Mouse (Mus musculus) liver, embryonic 11.5 days (tissue): ENCODE data around the gene Pigf. TPM values are rescaled to one million over a fixed set of nuclear protein-coding genes. Genes with fewer than 3 reads are reported as not detected.

Experiments used
- ATAC-seq: fragments of 200-750 bp; cut with Nextera tagmentation; replicated peaks from 2 replicates; pipeline ENCODE4 v1.8.0; 2017; ENCODE audit warnings: moderate number of reproducible peaks, mild to moderate bottlenecking, moderate TSS enrichment, moderate library complexity; ENCODE audit not compliant: low FRiP score
- DNase-seq: peaks from one replicate; pipeline ENCODE4 v3.0.0-alpha.2; 2017; ENCODE audit warnings: low spot score
- H3K27ac ChIP-seq: fragments of 300-500 bp; sonication (generic); 2 replicates; pipeline ENCODE4 v1.5.1; 2014; ENCODE audit warnings: mild to moderate bottlenecking, low read depth, low read length, control low read depth
- H3K27me3 ChIP-seq: fragments of 300-500 bp; sonication (generic); replicated peaks from 2 replicates; pipeline ENCODE4 v1.6.1; 2014; ENCODE audit warnings: low read length, mixed read lengths; ENCODE audit not compliant: control insufficient read depth, insufficient read depth
- H3K36me3 ChIP-seq: fragments of 300-500 bp; sonication (generic); 2 replicates; pipeline ENCODE4 v1.6.1; 2014; ENCODE audit warnings: mild to moderate bottlenecking, low read length, moderate library complexity, mixed read lengths; ENCODE audit not compliant: control insufficient read depth, insufficient read depth
- H3K4me1 ChIP-seq: fragments of 300-500 bp; sonication (generic); replicated peaks from 2 replicates; pipeline ENCODE4 v1.6.1; 2014; ENCODE audit warnings: low read length, mixed read lengths; ENCODE audit not compliant: control insufficient read depth, insufficient read depth
- H3K4me2 ChIP-seq: fragments of 300-500 bp; sonication (generic); 2 replicates; pipeline ENCODE4 v1.6.1; 2014; ENCODE audit warnings: mild to moderate bottlenecking, control low read depth, moderate library complexity
- H3K4me3 ChIP-seq: fragments of 300-500 bp; sonication (generic); 2 replicates; pipeline ENCODE4 v1.5.1; 2014; ENCODE audit warnings: low read depth, low read length, control low read depth
- H3K9ac ChIP-seq: fragments of 300-500 bp; sonication (generic); 2 replicates; pipeline ENCODE4 v1.6.1; 2014; ENCODE audit warnings: low read depth, low read length, control low read depth
- H3K9me3 ChIP-seq: fragments of 300-500 bp; sonication (generic); 2 replicates; pipeline ENCODE4 v1.6.1; 2016; ENCODE audit warnings: low read length, inconsistent platforms, mixed read lengths; ENCODE audit not compliant: control insufficient read depth
- WGBS: fragments of 180-500 bp; shearing (Covaris S2); extraction: QIAGEN DNeasy Blood & Tissue Kit; methylation state at CpG from one replicate; pipeline ENCODE4 v1.1.7; 2014; 5-methylcytosine and 5-hydroxymethylcytosine counted together
- polyA plus RNA-seq: library from polyadenylated mRNA; unstranded; fragments of >200 nt; fragmentation: Nextera tagmentation; extraction: Ambion mirVana; gene quantifications from 2 replicates; pipeline ENCODE4 v1.2.1, GENCODE M21; 2014

Pigf gene
- polyA plus RNA-seq, 1 experiment from 2014 or later, result 31.3 TPM

- Histone ChIP-seq H3K4me3 (no peak overlapping the region), H3K9ac (no peak overlapping the region), H3K4me2 (no peak overlapping the region), H3K9me3 (no peaks in the 10 kb centered on the region), H3K4me1 (no peaks in the 10 kb centered on the region), H3K36me3 (no peaks in the 10 kb centered on the region), H3K27ac (no peak overlapping the region), H3K27me3 (no peaks in the 10 kb centered on the region)
- ATAC-seq (no peak), DNase-seq (no peak)
- 92% methylated on average over 3 of the region's 3 CpGs for WGBS
Observed at GRCm38 (mm10) chr17:87008950-87009349, 16.3 kb downstream of the Pigf start.

DNA sequence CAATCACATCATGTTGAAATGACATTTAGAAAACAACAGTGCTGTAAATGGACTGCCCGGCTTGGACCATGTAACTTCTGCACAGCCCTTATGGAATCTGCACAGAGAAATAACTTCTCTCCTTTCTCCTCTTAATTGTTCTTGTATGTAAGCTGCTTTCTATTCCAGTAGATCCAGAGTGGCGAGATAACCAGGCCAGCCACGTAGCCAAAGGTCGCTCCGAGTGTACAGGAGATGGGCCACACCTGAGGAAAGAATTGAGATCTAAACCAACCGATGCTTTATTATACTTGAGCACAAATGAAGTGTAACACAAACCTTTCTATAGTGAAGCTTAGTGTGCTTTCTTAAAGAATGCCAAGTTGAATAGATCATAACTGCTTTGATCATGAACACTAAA is 27.9 kb downstream of the Pigf start:
- ATAC-seq (no peak), DNase-seq (no peak)
- H3K27me3 ChIP-seq, result no peaks in the 10 kb centered on the region
- H3K4me1 ChIP-seq, result no peaks in the 10 kb centered on the region
- H3K36me3 ChIP-seq, result peaks cover 3% of the 10 kb centered on the region
- no peak overlapping the region for H3K4me2 ChIP-seq
- WGBS, result 92% methylated on average over 6 of the region's 6 CpGs
- no peak overlapping the region for H3K4me3 ChIP-seq
- H3K9me3 ChIP-seq, result no peaks in the 10 kb centered on the region
- no peak overlapping the region for H3K9ac ChIP-seq
- H3K27ac ChIP-seq, result no peak overlapping the region

DNA sequence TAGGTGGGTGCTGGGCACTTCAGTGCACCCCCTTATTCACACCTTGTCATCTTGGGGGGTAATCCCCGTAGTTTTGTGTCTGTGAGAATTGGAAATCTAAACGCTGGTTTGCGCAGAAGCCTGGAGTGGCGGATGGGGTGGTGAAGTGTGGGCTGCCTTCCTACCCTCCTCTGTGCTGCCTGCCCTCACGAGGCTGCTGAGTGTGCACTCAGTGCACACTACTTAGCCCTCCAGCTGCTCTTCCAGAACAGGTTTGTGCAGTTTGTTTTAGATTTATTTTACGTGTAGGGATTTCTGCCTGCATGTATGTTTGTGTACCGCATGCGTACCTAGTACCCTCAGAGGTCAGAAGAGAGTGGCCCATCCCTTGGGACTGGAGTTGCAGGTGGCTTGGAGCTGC is 33.9 kb downstream of the Pigf start:
- Histone ChIP-seq H3K4me3 (no peak overlapping the region), H3K9me3 (no peaks in the 10 kb centered on the region), H3K27me3 (no peaks in the 10 kb centered on the region), H3K4me1 (no peaks in the 10 kb centered on the region; the same call in 1 of the 2 replicates), H3K4me2 (no peak overlapping the region), H3K36me3 (no peaks in the 10 kb centered on the region), H3K27ac (no peak overlapping the region), H3K9ac (no peak overlapping the region)
- ATAC-seq, result no peak
- DNase-seq, result peak; percentile 23
- 91% methylated on average over 8 of the region's 8 CpGs for WGBS

- ATAC-seq (no peak), DNase-seq (peak; percentile 28)
- WGBS, result 72% methylated on average over 6 of the region's 6 CpGs
- Histone ChIP-seq H3K4me2 (no peak overlapping the region), H3K9ac (no peak overlapping the region), H3K9me3 (no peaks in the 10 kb centered on the region), H3K36me3 (no peaks in the 10 kb centered on the region), H3K4me1 (no peaks in the 10 kb centered on the region; the same call in 1 of the 2 replicates), H3K4me3 (no peak overlapping the region), H3K27me3 (no peaks in the 10 kb centered on the region), H3K27ac (no peak overlapping the region)
Observed at GRCm38 (mm10) chr17:86988601-86989184, 36.5 kb downstream of the Pigf start.

- no peak overlapping the region for H3K4me3 ChIP-seq
- ATAC-seq (no peak), DNase-seq (no peak)
- 85% methylated on average over 5 of the region's 5 CpGs for WGBS
- no peaks in the 10 kb centered on the region for H3K27me3 ChIP-seq
- no peaks in the 10 kb centered on the region for H3K9me3 ChIP-seq
- no peak overlapping the region for H3K27ac ChIP-seq
- H3K4me2 ChIP-seq, result no peak overlapping the region
- H3K9ac ChIP-seq, result no peak overlapping the region
- no peaks in the 10 kb centered on the region for H3K36me3 ChIP-seq
- H3K4me1 ChIP-seq, result no peaks in the 10 kb centered on the region; the same call in 1 of the 2 replicates
Observed at GRCm38 (mm10) chr17:86988161-86988560, 37.0 kb downstream of the Pigf start.

- Histone ChIP-seq H3K27me3 (no peaks in the 10 kb centered on the region), H3K27ac (no peak overlapping the region), H3K9ac (no peak overlapping the region), H3K4me2 (no peak overlapping the region), H3K36me3 (no peaks in the 10 kb centered on the region), H3K4me1 (no peaks in the 10 kb centered on the region; the same call in 1 of the 2 replicates), H3K4me3 (no peak overlapping the region), H3K9me3 (no peaks in the 10 kb centered on the region)
- ATAC-seq (no peak), DNase-seq (no peak)
- WGBS, result 71% methylated on average over 17 of the region's 17 CpGs
Observed at GRCm38 (mm10) chr17:86986449-86987138, 38.6 kb downstream of the Pigf start.

DNA sequence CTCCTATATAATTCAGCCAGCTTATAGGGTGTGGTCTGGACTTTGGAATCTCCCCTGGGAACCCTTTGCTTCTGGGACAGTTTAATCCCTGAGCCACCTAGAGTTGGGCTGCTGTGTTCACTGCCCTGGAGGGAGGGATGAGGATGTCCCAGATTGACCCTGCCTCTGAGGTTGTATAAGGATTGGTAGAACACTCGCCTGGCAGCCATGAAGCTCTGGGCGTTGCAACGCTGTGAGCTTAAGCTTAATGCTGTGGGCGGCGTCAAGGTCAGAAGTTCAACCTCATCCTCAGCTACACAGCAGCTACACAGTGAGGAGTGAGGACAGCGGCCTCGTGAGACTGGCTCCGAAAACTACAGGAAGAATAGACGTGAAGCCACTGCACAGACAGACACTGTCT is 42.7 kb downstream of the Pigf start:
- Histone ChIP-seq H3K27me3 (no peaks in the 10 kb centered on the region), H3K9me3 (no peaks in the 10 kb centered on the region), H3K4me1 (no peaks in the 10 kb centered on the region; the same call in 1 of the 2 replicates), H3K27ac (no peak overlapping the region), H3K9ac (no peak overlapping the region), H3K4me2 (no peak overlapping the region), H3K36me3 (peaks cover 2% of the 10 kb centered on the region; the same call in 1 of the 2 replicates), H3K4me3 (no peak overlapping the region)
- no peak for DNase-seq
- 71% methylated on average over 9 of the region's 9 CpGs for WGBS
- no peak for ATAC-seq

DNA sequence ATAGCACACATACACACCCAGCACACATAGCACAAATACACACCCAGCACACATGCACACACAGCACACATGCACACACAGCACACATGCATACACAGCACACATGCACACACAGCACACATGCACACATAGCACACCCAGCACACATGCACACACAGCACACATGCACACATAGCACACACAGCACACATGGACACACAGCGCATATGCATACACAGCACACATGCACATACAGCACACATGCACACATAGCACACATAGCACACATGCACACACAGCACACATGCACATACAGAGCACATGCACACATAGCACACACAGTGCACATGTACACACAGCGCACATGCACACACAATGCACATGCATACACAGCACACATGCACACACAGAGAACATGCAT is 43.5 kb downstream of the Pigf start:
- WGBS, result 98% methylated on average over 2 of the region's 2 CpGs
- Histone ChIP-seq H3K4me2 (no peak overlapping the region), H3K36me3 (peaks cover 2% of the 10 kb centered on the region; the same call in 1 of the 2 replicates), H3K4me3 (no peak overlapping the region), H3K27me3 (no peaks in the 10 kb centered on the region), H3K9me3 (no peaks in the 10 kb centered on the region), H3K27ac (no peak overlapping the region), H3K9ac (no peak overlapping the region), H3K4me1 (no peaks in the 10 kb centered on the region; the same call in 1 of the 2 replicates)
- DNase-seq (no peak), ATAC-seq (no peak)

- H3K9me3 ChIP-seq, result no peaks in the 10 kb centered on the region
- no peak for ATAC-seq
- H3K27me3 ChIP-seq, result no peaks in the 10 kb centered on the region
- 79% methylated on average over 1 of the region's 1 CpGs for WGBS
- H3K4me2 ChIP-seq, result no peak overlapping the region
- H3K9ac ChIP-seq, result no peak overlapping the region
- H3K27ac ChIP-seq, result no peak overlapping the region
- no peaks in the 10 kb centered on the region for H3K4me1 ChIP-seq
- DNase-seq, result no peak
- H3K36me3 ChIP-seq, result peaks cover 2% of the 10 kb centered on the region; the same call in 1 of the 2 replicates
- H3K4me3 ChIP-seq, result no peak overlapping the region
Observed at GRCm38 (mm10) chr17:86981205-86981604, 44.0 kb downstream of the Pigf start.
